Mouse (Mus musculus) ES-E14 (cell line): ENCODE results near the gene Pip5k1a. TPM values are rescaled to one million over a fixed set of nuclear protein-coding genes. Genes with fewer than 3 reads are reported as not detected.

ENCODE experiments used
- DNase-seq: peaks from one replicate; pipeline ENCODE4 v3.0.0-alpha.2; 2013; ENCODE audit warnings: low read depth, low spot score
- H3K27ac ChIP-seq: 2 replicates; pipeline ENCODE4 v1.5.1; 2012; ENCODE audit warnings: low read depth, mild to moderate bottlenecking, low read length, moderate library complexity, mixed read lengths; ENCODE audit not compliant: poor library complexity, insufficient read depth, severe bottlenecking
- H3K36me3 ChIP-seq: 2 replicates; pipeline ENCODE4 v1.6.1; 2012; ENCODE audit warnings: mild to moderate bottlenecking, low read length, moderate library complexity, mixed read lengths; ENCODE audit not compliant: control insufficient read depth, poor library complexity, insufficient read depth, severe bottlenecking
- H3K4me1 ChIP-seq, 2 experiments: fragments of 150-350 bp in 1 of 2; sonication (generic) in 1 of 2; 2 replicates each; pipeline ENCODE4 v1.6.1; 2012; ENCODE audit warnings: low read length in 2 of 2, mild to moderate bottlenecking in 1 of 2, mixed read lengths in 1 of 2; ENCODE audit not compliant: control insufficient read depth in 2 of 2, insufficient read depth in 2 of 2, poor library complexity in 1 of 2
- H3K4me3 ChIP-seq, 2 experiments: fragments of 150-350 bp in 1 of 2; sonication (generic) in 1 of 2; 2 replicates each; pipeline ENCODE4 v1.5.1; 2012; ENCODE audit warnings: low read length in 2 of 2, low read depth in 1 of 2, mild to moderate bottlenecking in 1 of 2, mixed read lengths in 1 of 2; ENCODE audit not compliant: insufficient read depth in 1 of 2, poor library complexity in 1 of 2, severe bottlenecking in 1 of 2
- H3K9ac ChIP-seq: 2 replicates; pipeline ENCODE4 v1.6.1; 2012; ENCODE audit warnings: low read depth, mild to moderate bottlenecking, low read length, mixed read lengths; ENCODE audit not compliant: poor library complexity, insufficient read depth, severe bottlenecking
- H3K9me3 ChIP-seq: fragments of 150-350 bp; sonication (generic); 2 replicates; pipeline ENCODE4 v1.6.1; 2012; ENCODE audit warnings: low read depth, mild to moderate bottlenecking, low read length; ENCODE audit not compliant: control insufficient read depth, insufficient read depth
- CHD2 ChIP-seq: IDR thresholded peaks from 2 replicates; pipeline ENCODE4 v1.6.1; 2014; ENCODE audit warnings: mild to moderate bottlenecking, low read depth, low read length, inconsistent platforms
- HCFC1 ChIP-seq: IDR thresholded peaks from 2 replicates; pipeline ENCODE4 v1.6.1; 2012; ENCODE audit warnings: low read length, inconsistent platforms, borderline replicate concordance; ENCODE audit not compliant: insufficient read depth
- MAFK ChIP-seq: IDR thresholded peaks from 2 replicates; pipeline ENCODE4 v1.6.1; 2014; ENCODE audit warnings: mild to moderate bottlenecking, low read depth, low read length, inconsistent platforms; ENCODE audit not compliant: insufficient read depth
- ZC3H11A ChIP-seq: IDR thresholded peaks from 2 replicates; pipeline ENCODE4 v1.6.1; 2012; ENCODE audit warnings: low read depth, mild to moderate bottlenecking, inconsistent platforms, low read length, borderline replicate concordance
- ZNF384 ChIP-seq: IDR thresholded peaks from 2 replicates; pipeline ENCODE4 v1.6.1; 2012; ENCODE audit warnings: low read depth, low read length, inconsistent platforms
- in situ Hi-C, 2 experiments: fragments of 600-800 bp; cut with MboI; formaldehyde crosslinking; loops; one replicate each; pipeline ENCODE4 v1.15.1; 2025; ENCODE audit warnings: low sequenced_read_pairs in 2 of 2, inconsistent platforms in 1 of 2; ENCODE audit not compliant: unreplicated experiment in 2 of 2
- total RNA-seq: library from RNA; depleted of rRNA; stranded (reverse); fragments of 300-350 nt; gene quantifications from 2 replicates; pipeline ENCODE4 v1.2.3, GENCODE M21; 2012

Gene Pip5k1a
- total RNA-seq, 1 experiment: 30.7 TPM

GRCm38 (mm10) chr3:95124972-95125371 lies 18.2 kb upstream of the Pip5k1a start:
- Histone ChIP-seq H3K4me3 (no peak overlapping the region), H3K27ac (no peak overlapping the region), H3K36me3 (peaks cover 19% of the 10 kb centered on the region), H3K9me3 (no peaks in the 10 kb centered on the region), H3K9ac (no peak overlapping the region), H3K4me1 (peaks cover 0 to 8% of the 10 kb centered on the region in 2 experiments; a peak in 1 of 4 replicates)
- DNase-seq: no peak
- TF ChIP-seq MAFK (no peak), CHD2 (no peak), ZNF384 (no peak)
- in situ Hi-C loops: no loop called here

- no peak within 1 kb of the TSS for H3K4me3 ChIP-seq
- H3K9ac ChIP-seq: no peak within 1 kb of the TSS
- H3K9me3 ChIP-seq: no peaks in the 10 kb centered on the region
- DNase-seq: no peak
- peaks cover 0 to 5% of the 10 kb centered on the region in 2 experiments; a peak in 1 of 4 replicates for H3K4me1 ChIP-seq
- H3K36me3 ChIP-seq: peaks cover 21% of the 10 kb centered on the region
- H3K27ac ChIP-seq: no peak within 1 kb of the TSS
- in situ Hi-C loops: no loop called here
- TF ChIP-seq ZNF384 (no peak), HCFC1 (no peak), MAFK (no peak), CHD2 (no peak), ZC3H11A (no peak)
These were observed 17.5 kb upstream of the Pip5k1a start, which contains the start of gene Tmod4 for GRCm38 (mm10) chr3:95124246-95124645. Gene Tmod4 (plus strand): TSS chr3:95124476.

- in situ Hi-C loops: no loop called here
- Histone ChIP-seq H3K9ac (no peak overlapping the region), H3K4me3 (no peak overlapping the region), H3K9me3 (no peaks in the 10 kb centered on the region), H3K4me1 (peaks cover 0 to 3% of the 10 kb centered on the region in 2 experiments; a peak in 1 of 4 replicates), H3K27ac (no peak overlapping the region), H3K36me3 (peaks cover 31% of the 10 kb centered on the region)
- TF ChIP-seq CHD2 (no peak), ZC3H11A (no peak), ZNF384 (no peak), HCFC1 (no peak), MAFK (no peak)
- DNase-seq: no peak
These were observed 14.8 kb upstream of the Pip5k1a start for GRCm38 (mm10) chr3:95121580-95121979.

DNA sequence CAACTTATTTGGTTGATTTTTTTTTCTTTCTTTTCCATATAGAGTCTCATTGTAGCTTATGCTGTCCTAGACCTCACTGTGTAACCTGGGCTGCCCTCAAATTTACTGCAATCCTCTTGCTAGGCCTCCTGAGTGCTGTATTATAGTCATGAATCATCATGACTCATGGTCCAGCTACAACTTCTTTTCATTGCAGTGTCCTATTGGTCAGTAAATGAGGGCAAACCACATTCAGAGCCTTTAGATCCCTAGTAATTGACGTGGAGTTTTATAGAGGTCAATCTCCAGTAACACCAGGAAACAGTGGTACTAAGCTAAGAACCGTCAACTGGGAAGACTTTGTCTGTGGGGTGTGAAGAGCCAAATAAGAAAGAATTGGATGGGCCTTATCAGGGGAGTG lies 11.0 kb upstream of the Pip5k1a start:
- H3K27ac ChIP-seq: no peak overlapping the region
- TF ChIP-seq CHD2: no peak
- no peak for TF ChIP-seq ZNF384
- TF ChIP-seq HCFC1: no peak
- TF ChIP-seq ZC3H11A: no peak
- TF ChIP-seq MAFK: no peak

GRCm38 (mm10) chr3:95112760-95113159 lies 6.0 kb upstream of the Pip5k1a start:
- in situ Hi-C loops: no loop called here
- no peak overlapping the region for H3K4me3 ChIP-seq
- peaks cover 0 to 3% of the 10 kb centered on the region in 2 experiments; a peak in 1 of 4 replicates for H3K4me1 ChIP-seq
- no peak overlapping the region for H3K9ac ChIP-seq
- H3K36me3 ChIP-seq: peaks cover 1% of the 10 kb centered on the region; the same call in 1 of the 2 replicates
- H3K9me3 ChIP-seq: no peaks in the 10 kb centered on the region
- DNase-seq: no peak
- TF ChIP-seq MAFK: no peak
- no peak for TF ChIP-seq ZNF384
- no peak for TF ChIP-seq CHD2
- TF ChIP-seq HCFC1: no peak
- no peak for TF ChIP-seq ZC3H11A
- no peak overlapping the region for H3K27ac ChIP-seq

More for the DNA sequence above, 11.0 kb upstream of the Pip5k1a start:
- Histone ChIP-seq H3K4me3 (no peak overlapping the region), H3K9ac (no peak overlapping the region), H3K4me1 (peaks cover 0 to 3% of the 10 kb centered on the region in 2 experiments; a peak in 1 of 4 replicates), H3K9me3 (no peaks in the 10 kb centered on the region), H3K36me3 (peaks cover 31% of the 10 kb centered on the region)
- in situ Hi-C loops: no loop called here
- DNase-seq: no peak
